28 mouse cellular contexts compared by ENCODE assay signal in the genomic region with DNA sequence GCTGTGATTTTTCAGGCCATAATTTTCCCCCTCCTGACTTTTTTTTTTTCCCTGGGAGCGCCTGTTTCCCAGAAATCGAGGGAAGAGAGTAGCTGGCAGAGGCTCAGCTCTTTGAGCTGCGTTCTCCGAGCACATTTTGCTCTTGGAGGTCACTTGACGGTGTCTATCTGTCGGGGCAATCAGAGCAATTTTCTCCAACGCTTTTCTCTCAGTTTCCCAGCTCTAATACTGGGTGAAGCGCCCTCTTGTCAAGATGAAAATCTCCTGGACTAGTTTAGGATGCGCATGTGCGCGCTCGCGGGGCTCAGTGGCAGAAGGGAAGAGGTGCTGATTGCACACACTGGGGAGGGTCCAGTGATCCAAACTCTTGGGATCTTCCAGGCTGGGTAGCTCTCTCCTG.
DNase-seq lines count a peak whose midpoint lies in the region; ATAC-seq and TF ChIP-seq lines count a peak whose summit lies in the region.
"Had no signal": no experiment of that assay in that cellular context is flagged by ENCODE, and none has a peak within 500 bp of the region (broad histone marks: within the 10 kb centered on the region; RNA-seq: fewer than 3 reads in every experiment).

No protein-coding gene starts in this region.

- intact Hi-C loops in gastrocnemius, adult 2 months (cut with DNase I) = no loop called here

- peaks cover 22% of the 10 kb centered on the region for H3K4me1 ChIP-seq in forebrain, embryonic 13.5 days
- H3K4me1 ChIP-seq in forebrain, embryonic 15.5 days = peaks cover 12% of the 10 kb centered on the region
- peaks cover 18% of the 10 kb centered on the region for H3K4me1 ChIP-seq in midbrain, embryonic 13.5 days (replicated peaks)
- peaks cover 19% of the 10 kb centered on the region for H3K4me1 ChIP-seq in midbrain, embryonic 16.5 days (ENCODE audit: control insufficient read depth, insufficient read depth, low read length)
- H3K4me1 ChIP-seq: embryonic facial prominence, embryonic 12.5 days; embryonic facial prominence, embryonic 15.5 days; heart, embryonic 13.5 days had no signal

- no peaks in the 10 kb centered on the region for H3K36me3 ChIP-seq in forebrain, embryonic 13.5 days (ENCODE audit: poor library complexity, severe bottlenecking)
- no peaks in the 10 kb centered on the region for H3K36me3 ChIP-seq in forebrain, embryonic 15.5 days
- no peaks in the 10 kb centered on the region for H3K36me3 ChIP-seq in midbrain, embryonic 13.5 days
- H3K36me3 ChIP-seq in midbrain, embryonic 16.5 days (ENCODE audit: control insufficient read depth, insufficient read depth, low read length) = no peaks in the 10 kb centered on the region
- H3K36me3 ChIP-seq: embryonic facial prominence, embryonic 12.5 days; embryonic facial prominence, embryonic 15.5 days; G1E; heart, embryonic 13.5 days had no signal

- H3K9ac ChIP-seq in forebrain, embryonic 13.5 days = no peak overlapping the region
- H3K9ac ChIP-seq in forebrain, embryonic 15.5 days (replicated peaks) = no peak overlapping the region
- no peak overlapping the region for H3K9ac ChIP-seq in midbrain, embryonic 13.5 days (replicated peaks)
- no peak overlapping the region for H3K9ac ChIP-seq in midbrain, embryonic 16.5 days (ENCODE audit: low read depth, low read length)
- H3K9ac ChIP-seq: embryonic facial prominence, embryonic 12.5 days; embryonic facial prominence, embryonic 15.5 days; heart, embryonic 13.5 days; hindbrain, embryonic 14.5 days had no signal

- H3K4me2 ChIP-seq in forebrain, embryonic 13.5 days = no peak overlapping the region
- no peak overlapping the region for H3K4me2 ChIP-seq in forebrain, embryonic 15.5 days (replicated peaks)
- H3K4me2 ChIP-seq in midbrain, embryonic 13.5 days (replicated peaks) = no peak overlapping the region
- no peak overlapping the region for H3K4me2 ChIP-seq in midbrain, embryonic 16.5 days (ENCODE audit: low read length)
- H3K4me2 ChIP-seq: embryonic facial prominence, embryonic 12.5 days; embryonic facial prominence, embryonic 15.5 days; heart, embryonic 13.5 days; hindbrain, embryonic 14.5 days had no signal

- peak overlapping the region; percentile 51; the same call in 1 of the 2 replicates for H3K27ac ChIP-seq in forebrain, embryonic 13.5 days
- H3K27ac ChIP-seq in forebrain, embryonic 15.5 days (replicated peaks) = no peak overlapping the region
- peak overlapping the region; percentile 64 for H3K27ac ChIP-seq in midbrain, embryonic 13.5 days
- H3K27ac ChIP-seq in midbrain, embryonic 16.5 days (ENCODE audit: low read length) = peak overlapping the region; percentile 66
- no peak overlapping the region for H3K27ac ChIP-seq in gastrocnemius, adult 2 months
- H3K27ac ChIP-seq: embryonic facial prominence, embryonic 12.5 days; embryonic facial prominence, embryonic 15.5 days; heart, embryonic 13.5 days; hindbrain, embryonic 14.5 days; hindbrain, postnatal 0 days had no signal

- H3K9me3 ChIP-seq in forebrain, embryonic 13.5 days (replicated peaks) = no peaks in the 10 kb centered on the region
- H3K9me3 ChIP-seq in forebrain, embryonic 15.5 days = no peaks in the 10 kb centered on the region
- H3K9me3 ChIP-seq in midbrain, embryonic 13.5 days = 0 out of 2 replicates have a peak, but pooled peaks cover 2% of the 10 kb centered on the region
- no peaks in the 10 kb centered on the region for H3K9me3 ChIP-seq in midbrain, embryonic 16.5 days (replicated peaks; ENCODE audit: control insufficient read depth, low read length, poor library complexity, severe bottlenecking)
- H3K9me3 ChIP-seq: embryonic facial prominence, embryonic 12.5 days; embryonic facial prominence, embryonic 15.5 days had no signal

- H3K4me3 ChIP-seq in forebrain, embryonic 13.5 days = no peak overlapping the region
- H3K4me3 ChIP-seq in forebrain, embryonic 15.5 days = no peak overlapping the region
- no peak overlapping the region for H3K4me3 ChIP-seq in midbrain, embryonic 13.5 days (replicated peaks)
- H3K4me3 ChIP-seq in midbrain, embryonic 16.5 days (ENCODE audit: low read depth, low read length) = no peak overlapping the region
- H3K4me3 ChIP-seq in gastrocnemius, adult 2 months = no peak overlapping the region
- H3K4me3 ChIP-seq: embryonic facial prominence, embryonic 12.5 days; embryonic facial prominence, embryonic 15.5 days; heart, embryonic 13.5 days had no signal

- no peak for ATAC-seq in forebrain, embryonic 13.5 days
- ATAC-seq in forebrain, embryonic 15.5 days (replicated peaks) = no peak
- ATAC-seq in midbrain, embryonic 13.5 days = no peak
- no peak for ATAC-seq in midbrain, embryonic 16.5 days
- ATAC-seq: forebrain, embryonic 16.5 days; hindbrain, postnatal 0 days; inflammation-experienced regulatory T-cells, adult 6 months; intestine, embryonic 16.5 days; Patski had no signal

- DNase-seq in brain, adult 2 months (ENCODE audit: low read depth, low spot score) = peak; percentile 15
- no peak for DNase-seq in gastrocnemius, adult 2 months
- DNase-seq in cerebellum, adult 9-10 months = no peak
- DNase-seq: adrenal gland, adult 2 months; adrenal gland, postnatal 14 days; B cell, adult 2 months; cerebellum, adult 18-20 months; cerebellum, adult 9-11 months; cerebellum, postnatal 25 days; gastrocnemius, postnatal 25 days; heart, adult 18-20 months; heart, postnatal 14 days; heart, postnatal 4 days had no signal

- no peaks in the 10 kb centered on the region for H3K27me3 ChIP-seq in forebrain, embryonic 13.5 days
- no peaks in the 10 kb centered on the region for H3K27me3 ChIP-seq in forebrain, embryonic 15.5 days
- no peaks in the 10 kb centered on the region for H3K27me3 ChIP-seq in midbrain, embryonic 13.5 days
- no peaks in the 10 kb centered on the region for H3K27me3 ChIP-seq in midbrain, embryonic 16.5 days (ENCODE audit: control insufficient read depth, insufficient read depth, low read depth, low read length)
- H3K27me3 ChIP-seq: CH12.LX; embryonic facial prominence, embryonic 12.5 days; embryonic facial prominence, embryonic 15.5 days; heart, embryonic 13.5 days had no signal

- no peak for TF ChIP-seq CTCF in gastrocnemius, adult 2 months (IDR thresholded peaks at IDR 0.05)

- 76% methylated on average over 13 of the region's 13 CpGs for WGBS in forebrain, embryonic 13.5 days
- WGBS in forebrain, embryonic 15.5 days = 70% methylated on average over 13 of the region's 13 CpGs
- WGBS in midbrain, embryonic 13.5 days = 63% methylated on average over 13 of the region's 13 CpGs
- 61% methylated on average over 13 of the region's 13 CpGs for WGBS in midbrain, embryonic 16.5 days

Comparison
In these comparisons a context has a peak if more than half of its experiments do, and no peak if none do; other contexts are left out.
1. H3K27ac ChIP-seq: peak in forebrain, embryonic 13.5 days (single experiment), midbrain, embryonic 13.5 days (single experiment) and midbrain, embryonic 16.5 days (single experiment); none in forebrain, embryonic 15.5 days (single experiment) and gastrocnemius, adult 2 months (single experiment).